Mouse (Mus musculus) MEL (cell line): ENCODE results near the gene Myof. TPM values are rescaled to one million over a fixed set of nuclear protein-coding genes. Genes with fewer than 3 reads are reported as not detected.

Experiments
- DNase-seq: peaks from one replicate; pipeline ENCODE4 v3.0.0; 2011; ENCODE audit warnings: low read depth, low spot score
- H3K27ac ChIP-seq: 2 replicates; pipeline ENCODE4 v1.5.1; 2012; ENCODE audit warnings: low read depth, mild to moderate bottlenecking, control low read depth, low read length, moderate library complexity; ENCODE audit not compliant: control insufficient read depth
- H3K27me3 ChIP-seq, 2 experiments: fragments of 150-350 bp in 1 of 2; sonication (generic) in 1 of 2; 2 replicates each; pipeline ENCODE4 v1.6.1; 2012; ENCODE audit warnings: low read length in 2 of 2, mild to moderate bottlenecking in 2 of 2, improper control_type of control experiment in 1 of 2, moderate library complexity in 1 of 2; ENCODE audit not compliant: insufficient read depth in 2 of 2, control insufficient read depth in 1 of 2
- H3K36me3 ChIP-seq, 2 experiments: 2 replicates each; pipeline ENCODE4 v1.6.1; 2012 to 2014; ENCODE audit warnings: low read length in 2 of 2, improper control_type of control experiment in 1 of 2, inconsistent platforms in 1 of 2, mild to moderate bottlenecking in 1 of 2; ENCODE audit not compliant: insufficient read depth in 2 of 2, control insufficient read depth in 1 of 2
- H3K4me1 ChIP-seq, 2 experiments: fragments of 150-350 bp in 1 of 2; sonication (generic) in 1 of 2; 2 replicates each; pipeline ENCODE4 v1.6.1; 2012; ENCODE audit warnings: low read length in 2 of 2, improper control_type of control experiment in 1 of 2, mild to moderate bottlenecking in 1 of 2; ENCODE audit not compliant: insufficient read depth in 2 of 2, control insufficient read depth in 1 of 2
- H3K4me3 ChIP-seq, 2 experiments: fragments of 150-350 bp in 1 of 2; sonication (generic) in 1 of 2; 2 replicates each; pipeline ENCODE4 v1.5.1; 2012; ENCODE audit warnings: low read depth in 2 of 2, low read length in 2 of 2, mild to moderate bottlenecking in 2 of 2, moderate library complexity in 2 of 2, control low read depth in 1 of 2, improper control_type of control experiment in 1 of 2; ENCODE audit not compliant: control insufficient read depth in 1 of 2, insufficient read depth in 1 of 2
- H3K79me2 ChIP-seq: 2 replicates; pipeline ENCODE4 v1.6.1; 2012; ENCODE audit warnings: mild to moderate bottlenecking, low read length, moderate library complexity; ENCODE audit not compliant: control insufficient read depth, poor library complexity, insufficient read depth
- H3K9ac ChIP-seq: 2 replicates; pipeline ENCODE4 v1.6.1; 2012; ENCODE audit warnings: low read depth, mild to moderate bottlenecking, control low read depth, low read length, moderate library complexity; ENCODE audit not compliant: control insufficient read depth, poor library complexity, severe bottlenecking
- H3K9me3 ChIP-seq: fragments of 150-350 bp; sonication (generic); replicated peaks from 2 replicates; pipeline ENCODE4 v1.6.1; 2012; ENCODE audit warnings: mild to moderate bottlenecking, low read length, improper control_type of control experiment, moderate library complexity; ENCODE audit not compliant: insufficient read depth
- CHD1 ChIP-seq: IDR thresholded peaks from 2 replicates; pipeline ENCODE4 v1.6.1; 2012; ENCODE audit warnings: low read depth, mild to moderate bottlenecking, inconsistent platforms, low read length, improper control_type of control experiment
- CHD2 ChIP-seq: IDR thresholded peaks from 2 replicates; pipeline ENCODE4 v1.6.1; 2011; ENCODE audit warnings: low read length, improper control_type of control experiment
- GABPA ChIP-seq: IDR thresholded peaks from 2 replicates; pipeline ENCODE4 v1.6.1; 2012; ENCODE audit warnings: low read depth, mild to moderate bottlenecking, inconsistent platforms, low read length, improper control_type of control experiment, moderate library complexity
- HCFC1 ChIP-seq: IDR thresholded peaks from 2 replicates; pipeline ENCODE4 v1.6.1; 2012; ENCODE audit warnings: low read depth, mild to moderate bottlenecking, inconsistent platforms, low read length, improper control_type of control experiment, moderate library complexity
- KAT2A ChIP-seq: conservative IDR thresholded peaks from 2 replicates; pipeline ENCODE4 v1.6.1; 2012; ENCODE audit warnings: low read depth, low read length, improper control_type of control experiment, inconsistent platforms
- MAX ChIP-seq: IDR thresholded peaks from 2 replicates; pipeline ENCODE4 v1.6.1; 2011; ENCODE audit warnings: low read length, improper control_type of control experiment
- MAZ ChIP-seq: IDR thresholded peaks from 2 replicates; pipeline ENCODE4 v1.6.1; 2012; ENCODE audit warnings: low read depth, mild to moderate bottlenecking, inconsistent platforms, low read length, improper control_type of control experiment
- MYC ChIP-seq: IDR thresholded peaks from 2 replicates; pipeline ENCODE4 v1.6.1; 2011; ENCODE audit warnings: low read depth, mild to moderate bottlenecking, low read length, improper control_type of control experiment, moderate library complexity
- NRF1 ChIP-seq: IDR thresholded peaks from 2 replicates; pipeline ENCODE4 v1.6.1; 2014; ENCODE audit warnings: low read depth, mild to moderate bottlenecking, inconsistent platforms, low read length, improper control_type of control experiment, moderate library complexity; ENCODE audit not compliant: poor library complexity, insufficient read depth, severe bottlenecking
- POLR2AphosphoS2 ChIP-seq: IDR thresholded peaks from 2 replicates; pipeline ENCODE4 v1.6.1; 2011; ENCODE audit warnings: low read length, improper control_type of control experiment
- POLR2AphosphoS5 ChIP-seq: IDR thresholded peaks from 2 replicates; pipeline ENCODE4 v1.6.1; 2012; ENCODE audit warnings: low read depth, borderline replicate concordance, mild to moderate bottlenecking, inconsistent platforms, low read length, moderate library complexity, mixed read lengths
- RCOR1 ChIP-seq: IDR thresholded peaks from 2 replicates; pipeline ENCODE4 v1.6.1; 2012; ENCODE audit warnings: low read depth, mild to moderate bottlenecking, inconsistent platforms, low read length, improper control_type of control experiment
- SIN3A ChIP-seq: IDR thresholded peaks from 2 replicates; pipeline ENCODE4 v1.6.1; 2012; ENCODE audit warnings: low read length, improper control_type of control experiment, inconsistent platforms
- SMC3 ChIP-seq: IDR thresholded peaks from 2 replicates; pipeline ENCODE4 v1.6.1; 2011; ENCODE audit warnings: low read depth, low read length, improper control_type of control experiment
- TAL1 ChIP-seq: IDR thresholded peaks from 2 replicates; pipeline ENCODE4 v1.6.1; 2012; ENCODE audit warnings: mild to moderate bottlenecking, inconsistent platforms, low read length, moderate library complexity, mixed read lengths
- UBTF ChIP-seq: IDR thresholded peaks from 2 replicates; pipeline ENCODE4 v1.6.1; 2012; ENCODE audit warnings: low read depth, mild to moderate bottlenecking, inconsistent platforms, low read length, improper control_type of control experiment, moderate library complexity, borderline replicate concordance; ENCODE audit not compliant: insufficient read depth
- USF1 ChIP-seq: IDR thresholded peaks from 2 replicates; pipeline ENCODE4 v1.6.1; 2014; ENCODE audit warnings: low read depth, mild to moderate bottlenecking, inconsistent platforms, low read length, improper control_type of control experiment, moderate library complexity
- ZKSCAN1 ChIP-seq: IDR thresholded peaks from 2 replicates; pipeline ENCODE4 v1.6.1; 2012; ENCODE audit warnings: low read depth, mild to moderate bottlenecking, inconsistent platforms, low read length, improper control_type of control experiment, moderate library complexity
- ZMIZ1 ChIP-seq: IDR thresholded peaks from 2 replicates; pipeline ENCODE4 v1.6.1; 2012; ENCODE audit warnings: low read depth, mild to moderate bottlenecking, inconsistent platforms, low read length, improper control_type of control experiment, moderate library complexity
- polyA plus RNA-seq, 2 experiments: library from polyadenylated mRNA; stranded (reverse) in 1 of 2; unstranded in 1 of 2; fragments of >175 nt in 1 of 2; fragments of >200 nt in 1 of 2; gene quantifications; 2 replicates each; pipeline versions ENCODE4 v1.2.1 to v1.2.4; 2012; ENCODE audit warnings: low replicate concordance in 2 of 2, low read depth in 1 of 2; ENCODE audit not compliant: insufficient read length in 2 of 2, insufficient read depth in 1 of 2, missing spikeins in 1 of 2
- total RNA-seq: library from RNA; depleted of rRNA; stranded (reverse); fragments of 300-350 nt; gene quantifications from 2 replicates; pipeline ENCODE4 v1.2.3, GENCODE M21; 2012

Gene Myof
- total and polyA plus RNA-seq, 3 experiments: 0.04 TPM; not detected in 2

- H3K79me2 ChIP-seq: no peaks in the 10 kb centered on the region
- H3K4me3 ChIP-seq: no peak overlapping the region
- no peak overlapping the region for H3K27ac ChIP-seq
- H3K27me3 ChIP-seq: peaks cover 2 to 4% of the 10 kb centered on the region in 2 experiments
- no peak for DNase-seq
- H3K9me3 ChIP-seq: no peaks in the 10 kb centered on the region
- no peaks in the 10 kb centered on the region for H3K4me1 ChIP-seq
- no peaks in the 10 kb centered on the region for H3K36me3 ChIP-seq
- TF ChIP-seq MAX (no peak), NRF1 (no peak), MAZ (no peak), TAL1 (no peak), SMC3 (no peak), RCOR1 (no peak), MYC (no peak), KAT2A (no peak), CHD2 (no peak), USF1 (no peak), ZMIZ1 (no peak), UBTF (no peak), POLR2AphosphoS5 (no peak), CHD1 (no peak)
- H3K9ac ChIP-seq: no peak overlapping the region
Measured at GRCm38 (mm10) chr19:37858406-37859081, 184.8 kb downstream of the Myof start.

GRCm38 (mm10) chr19:37852056-37852455 is 191.3 kb downstream of the Myof start:
- Histone ChIP-seq H3K79me2 (no peaks in the 10 kb centered on the region), H3K27me3 (no peaks in the 10 kb centered on the region; a peak in 2 of 4 replicates), H3K9ac (no peak overlapping the region), H3K9me3 (no peaks in the 10 kb centered on the region), H3K4me3 (no peak overlapping the region), H3K27ac (no peak overlapping the region), H3K36me3 (no peaks in the 10 kb centered on the region), H3K4me1 (no peaks in the 10 kb centered on the region)
- TF ChIP-seq HCFC1: no peak
- no peak for TF ChIP-seq SIN3A
- no peak for TF ChIP-seq POLR2AphosphoS2
- no peak for TF ChIP-seq GABPA
- no peak for TF ChIP-seq USF1
- no peak for TF ChIP-seq MAZ
- no peak for TF ChIP-seq ZKSCAN1
- no peak for DNase-seq
